Mouse (Mus musculus): ENCODE data around the gene Col5a3. TPM values are rescaled to one million over a fixed set of nuclear protein-coding genes. Genes with fewer than 3 reads are reported as not detected.

Col5a3 gene
- polyA plus RNA-seq, 1 experiment from 2014 or later: 1.0 TPM

GRCm38 (mm10) chr9:20748540-20748939 is 66.3 kb downstream of the Col5a3 start:
- no peak for DNase-seq (ENCODE audit: low spot score)
- 73% methylated on average over 3 of the region's 3 CpGs for WGBS
- peaks cover 41% of the 10 kb centered on the region for H3K27me3 ChIP-seq (replicated peaks; ENCODE audit: control insufficient read depth, insufficient read depth, low read length)

GRCm38 (mm10) chr9:20747682-20748081 is 67.2 kb downstream of the Col5a3 start:
- H3K9ac ChIP-seq (ENCODE audit: low read length): no peak overlapping the region
- ATAC-seq (replicated peaks; ENCODE audit: low FRiP score, low TSS enrichment, low read depth) (no peak), DNase-seq (ENCODE audit: low spot score) (no peak)
- H3K27me3 ChIP-seq (replicated peaks; ENCODE audit: control insufficient read depth, insufficient read depth, low read length): peaks cover 44% of the 10 kb centered on the region
- no peaks in the 10 kb centered on the region for H3K9me3 ChIP-seq (ENCODE audit: control insufficient read depth, low read length)
- WGBS: 21% methylated on average over 3 of the region's 3 CpGs
- no peak overlapping the region for H3K4me3 ChIP-seq (ENCODE audit: low read depth, low read length)
- H3K4me1 ChIP-seq (replicated peaks; ENCODE audit: control insufficient read depth, insufficient read depth, low read length): peaks cover 7% of the 10 kb centered on the region; the same call in 1 of the 2 replicates
- H3K27ac ChIP-seq (ENCODE audit: low read depth): no peak overlapping the region
- H3K36me3 ChIP-seq (ENCODE audit: control insufficient read depth, insufficient read depth, low read length): no peaks in the 10 kb centered on the region
- H3K4me2 ChIP-seq (ENCODE audit: low read length): no peak overlapping the region

More at GRCm38 (mm10) chr9:20748540-20748939, 66.3 kb downstream of the Col5a3 start:
- H3K9ac ChIP-seq (ENCODE audit: low read length): no peak overlapping the region
- no peak overlapping the region for H3K4me2 ChIP-seq (ENCODE audit: low read length)
- no peak overlapping the region for H3K27ac ChIP-seq (ENCODE audit: low read depth)
- no peaks in the 10 kb centered on the region for H3K9me3 ChIP-seq (ENCODE audit: control insufficient read depth, low read length)
- no peak overlapping the region for H3K4me3 ChIP-seq (ENCODE audit: low read depth, low read length)
- no peaks in the 10 kb centered on the region for H3K36me3 ChIP-seq (ENCODE audit: control insufficient read depth, insufficient read depth, low read length)
- H3K4me1 ChIP-seq (replicated peaks; ENCODE audit: control insufficient read depth, insufficient read depth, low read length): peaks cover 7% of the 10 kb centered on the region; the same call in 1 of the 2 replicates
- ATAC-seq (replicated peaks; ENCODE audit: low FRiP score, low TSS enrichment, low read depth): no peak

- Histone ChIP-seq H3K27ac (ENCODE audit: low read depth) (no peak within 1 kb of the TSS), H3K27me3 (replicated peaks; ENCODE audit: control insufficient read depth, insufficient read depth, low read length) (peaks cover 44% of the 10 kb centered on the region), H3K9ac (ENCODE audit: low read length) (peak within 1 kb of the TSS; percentile 41), H3K36me3 (ENCODE audit: control insufficient read depth, insufficient read depth, low read length) (no peaks in the 10 kb centered on the region), H3K4me2 (ENCODE audit: low read length) (peak within 1 kb of the TSS; percentile 56), H3K4me1 (replicated peaks; ENCODE audit: control insufficient read depth, insufficient read depth, low read length) (peaks cover 7% of the 10 kb centered on the region; the same call in 1 of the 2 replicates), H3K4me3 (ENCODE audit: low read depth, low read length) (peak within 1 kb of the TSS; percentile 34), H3K9me3 (ENCODE audit: control insufficient read depth, low read length) (no peaks in the 10 kb centered on the region)
- under 1% methylated on average over 33 of the region's 50 CpGs for WGBS
- DNase-seq (ENCODE audit: low spot score) (no peak), ATAC-seq (replicated peaks; ENCODE audit: low FRiP score, low TSS enrichment, low read depth) (peak; percentile 56)
These were observed 68.7 kb downstream of the Col5a3 start, which contains the start of gene Olfm2 for GRCm38 (mm10) chr9:20746017-20746660. Olfm2 (minus strand) TSS chr9:20746349.

- H3K4me1 ChIP-seq (replicated peaks; ENCODE audit: control insufficient read depth, insufficient read depth, low read length): peaks cover 7% of the 10 kb centered on the region; the same call in 1 of the 2 replicates
- DNase-seq (ENCODE audit: low spot score) (no peak), ATAC-seq (replicated peaks; ENCODE audit: low FRiP score, low TSS enrichment, low read depth) (no peak)
- peak overlapping the region; percentile 56 for H3K4me2 ChIP-seq (ENCODE audit: low read length)
- H3K36me3 ChIP-seq (ENCODE audit: control insufficient read depth, insufficient read depth, low read length): no peaks in the 10 kb centered on the region
- WGBS: 13% methylated on average over 17 of the region's 17 CpGs
- H3K9me3 ChIP-seq (ENCODE audit: control insufficient read depth, low read length): no peaks in the 10 kb centered on the region
- H3K27ac ChIP-seq (ENCODE audit: low read depth): no peak overlapping the region
- peaks cover 44% of the 10 kb centered on the region for H3K27me3 ChIP-seq (replicated peaks; ENCODE audit: control insufficient read depth, insufficient read depth, low read length)
- peak overlapping the region; percentile 41; the same call in 1 of the 2 replicates for H3K9ac ChIP-seq (ENCODE audit: low read length)
- peak overlapping the region; percentile 34 for H3K4me3 ChIP-seq (ENCODE audit: low read depth, low read length)
These were observed 69.5 kb downstream of the Col5a3 start for GRCm38 (mm10) chr9:20745129-20745966.

- Histone ChIP-seq H3K4me3 (ENCODE audit: low read depth, low read length) (no peak overlapping the region), H3K36me3 (ENCODE audit: control insufficient read depth, insufficient read depth, low read length) (no peaks in the 10 kb centered on the region), H3K4me1 (replicated peaks; ENCODE audit: control insufficient read depth, insufficient read depth, low read length) (peaks cover 7% of the 10 kb centered on the region; the same call in 1 of the 2 replicates), H3K27me3 (replicated peaks; ENCODE audit: control insufficient read depth, insufficient read depth, low read length) (peaks cover 48% of the 10 kb centered on the region), H3K4me2 (ENCODE audit: low read length) (no peak overlapping the region), H3K27ac (ENCODE audit: low read depth) (no peak overlapping the region), H3K9ac (ENCODE audit: low read length) (no peak overlapping the region), H3K9me3 (ENCODE audit: control insufficient read depth, low read length) (no peaks in the 10 kb centered on the region)
- DNase-seq (ENCODE audit: low spot score) (peak; percentile 73), ATAC-seq (replicated peaks; ENCODE audit: low FRiP score, low TSS enrichment, low read depth) (no peak)
- 16% methylated on average over 22 of the region's 22 CpGs for WGBS
These were observed 70.7 kb downstream of the Col5a3 start for GRCm38 (mm10) chr9:20743946-20744738.

GRCm38 (mm10) chr9:20740407-20740806 is 74.5 kb downstream of the Col5a3 start:
- Histone ChIP-seq H3K9ac (ENCODE audit: low read length) (no peak overlapping the region), H3K4me2 (ENCODE audit: low read length) (peak overlapping the region; percentile 35), H3K27me3 (replicated peaks; ENCODE audit: control insufficient read depth, insufficient read depth, low read length) (peaks cover 25% of the 10 kb centered on the region), H3K36me3 (ENCODE audit: control insufficient read depth, insufficient read depth, low read length) (no peaks in the 10 kb centered on the region), H3K4me3 (ENCODE audit: low read depth, low read length) (no peak overlapping the region; the same call in 1 of the 2 replicates), H3K27ac (ENCODE audit: low read depth) (no peak overlapping the region), H3K4me1 (replicated peaks; ENCODE audit: control insufficient read depth, insufficient read depth, low read length) (no peaks in the 10 kb centered on the region), H3K9me3 (ENCODE audit: control insufficient read depth, low read length) (no peaks in the 10 kb centered on the region)
- 3% methylated on average over 12 of the region's 12 CpGs for WGBS
- peak; percentile 76 for ATAC-seq (replicated peaks; ENCODE audit: low FRiP score, low TSS enrichment, low read depth)
- peak; percentile 93 for DNase-seq (ENCODE audit: low spot score)

GRCm38 (mm10) chr9:20738251-20738999 is 76.4 kb downstream of the Col5a3 start:
- DNase-seq (ENCODE audit: low spot score) (no peak), ATAC-seq (replicated peaks; ENCODE audit: low FRiP score, low TSS enrichment, low read depth) (no peak)
- H3K36me3 ChIP-seq (ENCODE audit: control insufficient read depth, insufficient read depth, low read length): no peaks in the 10 kb centered on the region
- H3K27ac ChIP-seq (ENCODE audit: low read depth): no peak overlapping the region
- H3K4me1 ChIP-seq (replicated peaks; ENCODE audit: control insufficient read depth, insufficient read depth, low read length): no peaks in the 10 kb centered on the region
- H3K9ac ChIP-seq (ENCODE audit: low read length): no peak overlapping the region
- H3K9me3 ChIP-seq (ENCODE audit: control insufficient read depth, low read length): no peaks in the 10 kb centered on the region
- H3K4me2 ChIP-seq (ENCODE audit: low read length): no peak overlapping the region
- H3K27me3 ChIP-seq (replicated peaks; ENCODE audit: control insufficient read depth, insufficient read depth, low read length): peaks cover 5% of the 10 kb centered on the region; the same call in 1 of the 2 replicates
- 46% methylated on average over 8 of the region's 8 CpGs for WGBS
- H3K4me3 ChIP-seq (ENCODE audit: low read depth, low read length): no peak overlapping the region

Measured in intestine, embryonic 14.5 days (tissue).